Mouse (Mus musculus) liver, adult 10 weeks (tissue): ENCODE results near the gene Slpi. TPM values are rescaled to one million over a fixed set of nuclear protein-coding genes. Genes with fewer than 3 reads are reported as not detected.

Experiments
- polyA plus RNA-seq: library from polyadenylated mRNA; stranded (reverse); fragments of 350-450 nt; fragmentation: Illumina TruSeq; extraction: RNeasy Lipid Tissue Mini Kit (QIAGEN cat#74804); gene quantifications from one replicate; pipeline ENCODE4 v1.2.3, GENCODE M21; 2014; ENCODE audit warnings: low read depth, low replicate concordance

Gene Slpi
- polyA plus RNA-seq, result 0.66 TPM

DNA sequence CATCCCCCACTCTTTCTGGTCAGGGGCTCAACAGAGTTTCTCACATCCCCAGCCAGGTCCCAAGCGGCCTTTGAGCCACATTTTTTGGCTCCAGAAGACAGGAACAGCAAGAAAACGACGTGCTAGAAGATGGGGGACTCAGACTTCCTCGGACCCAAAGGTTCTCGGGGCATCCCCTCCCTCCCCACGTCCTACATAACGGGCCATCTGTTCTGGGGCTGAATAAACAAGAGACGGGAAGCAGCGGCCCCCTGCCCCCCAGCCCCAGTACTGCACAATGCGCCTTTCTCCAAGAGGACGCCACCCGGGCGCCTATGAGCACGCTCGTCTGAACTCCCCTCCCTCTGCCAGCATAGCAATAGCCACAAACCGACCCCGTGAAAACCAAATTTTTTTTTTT is at the start of gene Slpi:
Gene Slpi (minus strand): TSS at position 76 of the 400 bp plus-strand sequence.

DNA sequence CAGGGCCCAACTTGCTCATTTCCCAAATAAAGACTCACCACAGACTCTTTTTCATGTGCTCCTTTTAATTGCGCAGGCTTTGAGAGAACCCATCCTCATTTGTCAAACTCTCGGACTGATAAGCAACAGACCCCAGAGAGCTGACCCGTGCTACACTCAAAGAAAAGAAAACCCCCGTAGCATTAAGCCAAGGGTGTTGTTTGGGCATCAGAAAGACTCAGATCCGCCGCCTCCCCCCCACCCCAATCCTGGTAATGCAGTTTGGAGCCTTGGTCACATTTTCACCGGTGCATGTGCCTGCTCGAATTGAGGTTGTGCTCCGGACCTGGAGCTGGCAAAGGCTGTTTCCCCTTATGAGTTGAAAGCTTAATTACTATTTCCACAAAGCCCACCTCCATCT is 16.2 kb upstream of the Slpi start, which contains the start of gene Matn4:
Gene Matn4 (minus strand): TSS at position 101 of the 400 bp plus-strand sequence.

DNA sequence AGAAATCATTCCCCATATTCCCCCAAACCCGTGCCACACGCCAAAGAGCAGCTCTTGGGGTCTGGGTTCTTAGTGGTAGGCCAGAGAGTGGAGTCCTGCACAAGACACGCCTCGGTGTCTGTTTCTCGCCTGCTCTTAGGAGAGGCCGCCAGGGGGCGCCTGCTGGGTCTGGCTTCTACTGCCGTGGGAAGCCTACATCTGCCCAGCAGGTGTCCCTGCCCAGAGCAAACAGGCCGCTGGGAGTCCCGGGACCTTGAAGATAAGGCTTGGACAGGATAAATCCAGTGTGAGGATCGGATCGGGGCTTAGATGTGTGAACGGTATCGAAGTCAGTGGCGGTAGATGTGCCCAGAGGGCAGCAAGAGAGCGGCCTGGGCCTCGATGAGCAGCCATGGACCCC is 14.0 kb upstream of the Slpi start, which contains the start of gene Rbpjl:
Gene Rbpjl (plus strand): TSS at position 236 of the 400 bp plus-strand sequence.

DNA sequence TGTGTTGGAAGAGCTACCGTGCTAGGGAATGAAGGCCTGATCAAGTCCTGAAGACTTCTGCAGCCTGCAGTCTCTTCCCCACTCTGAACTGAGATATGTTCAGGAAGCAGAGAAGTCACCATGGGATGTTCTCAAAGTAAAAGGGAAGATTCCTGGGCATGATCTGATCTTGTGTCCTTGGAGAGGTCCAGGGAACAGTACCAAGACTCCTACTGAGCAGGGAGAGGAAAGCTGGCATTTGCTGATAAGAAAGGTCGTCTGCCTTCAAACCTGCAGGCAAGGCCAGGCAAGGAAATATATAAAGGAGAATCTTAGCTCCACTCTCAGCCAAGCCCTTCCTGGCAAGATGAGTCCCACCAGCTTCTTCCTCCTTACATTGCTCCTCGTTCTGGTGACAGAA is 56.5 kb downstream of the Slpi start, which contains the start of gene Svs5:
Gene Svs5 (plus strand): TSS at position 301 of the 400 bp plus-strand sequence.

DNA sequence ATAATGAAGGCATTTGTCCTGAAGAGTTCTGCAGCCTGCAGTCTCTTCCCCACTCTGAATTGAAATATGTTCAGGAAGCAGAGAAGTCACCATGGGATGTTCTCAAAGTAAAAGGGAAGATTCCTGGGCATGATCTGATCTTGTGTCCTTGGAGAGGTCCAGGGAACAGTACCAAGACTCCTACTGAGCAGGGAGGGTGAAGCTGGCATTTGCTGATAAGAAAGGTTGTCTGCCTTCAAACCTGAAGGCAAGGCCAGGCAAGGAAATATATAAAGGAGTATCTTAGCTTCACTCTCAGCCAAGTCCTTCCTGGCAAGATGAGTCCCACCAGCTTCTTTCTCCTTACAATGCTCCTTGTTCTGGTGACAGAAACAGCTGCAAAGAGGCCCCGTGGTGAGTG is 72.4 kb downstream of the Slpi start, which contains the start of gene Svs6:
Gene Svs6 (plus strand): TSS at position 301 of the 400 bp plus-strand sequence.

Other genes with a start within 250 kb of the Slpi start
- gene Kcns1, start 218.0 kb downstream of the Slpi start, polyA plus RNA-seq, result not detected
- not detected for gene Wfdc5, start 206.4 kb downstream of the Slpi start, polyA plus RNA-seq
- gene Wfdc12, start 198.5 kb downstream of the Slpi start, polyA plus RNA-seq, result not detected
- not detected for gene Wfdc15a, start 189.0 kb downstream of the Slpi start, polyA plus RNA-seq
- not detected for gene Wfdc15b, start 167.4 kb downstream of the Slpi start, polyA plus RNA-seq
- not detected for gene Svs2, start 150.6 kb downstream of the Slpi start, polyA plus RNA-seq
- not detected for gene Svs3b, start 132.5 kb downstream of the Slpi start, polyA plus RNA-seq
- not detected for gene Svs4, start 110.6 kb downstream of the Slpi start, polyA plus RNA-seq
- gene Svs3a, start 99.8 kb downstream of the Slpi start, polyA plus RNA-seq, result not detected
- not detected for gene Svs6, start 72.3 kb downstream of the Slpi start, polyA plus RNA-seq
- not detected for gene Svs5, start 56.4 kb downstream of the Slpi start, polyA plus RNA-seq
- not detected for gene Rbpjl, start 14.0 kb upstream of the Slpi start, polyA plus RNA-seq
- not detected for gene Matn4, start 16.1 kb upstream of the Slpi start, polyA plus RNA-seq
- gene Sdc4, start 54.8 kb upstream of the Slpi start, polyA plus RNA-seq, result 223 TPM
- gene Sys1, start 67.9 kb upstream of the Slpi start, polyA plus RNA-seq, result 7.8 TPM
- not detected for gene Gm20458, start 71.9 kb upstream of the Slpi start, polyA plus RNA-seq
- not detected for gene Trp53tg5, start 84.6 kb upstream of the Slpi start, polyA plus RNA-seq
- 2.1 TPM for gene Dbndd2, start 97.0 kb upstream of the Slpi start, polyA plus RNA-seq
- gene Pigt, start 108.4 kb upstream of the Slpi start, polyA plus RNA-seq, result 7.5 TPM
- gene Wfdc2, start 173.3 kb upstream of the Slpi start, polyA plus RNA-seq, result not detected
- not detected for gene Spint3, start 184.4 kb upstream of the Slpi start, polyA plus RNA-seq
- not detected for gene Wfdc6a, start 196.4 kb upstream of the Slpi start, polyA plus RNA-seq
- not detected for gene Eppin, start 204.5 kb upstream of the Slpi start, polyA plus RNA-seq
- not detected for gene Wfdc6b, start 224.4 kb upstream of the Slpi start, polyA plus RNA-seq
- not detected for gene Wfdc8, start 224.5 kb upstream of the Slpi start, polyA plus RNA-seq
- gene Wfdc16, start 249.7 kb upstream of the Slpi start, polyA plus RNA-seq, result 0.37 TPM